Mouse (Mus musculus) erythroid progenitor cell, adult 5-6 weeks (primary cell): ENCODE data around the gene Fuk. TPM values are rescaled to one million over a fixed set of nuclear protein-coding genes. Genes with fewer than 3 reads are reported as not detected.

Experiments used
- total RNA-seq, 2 experiments: library from RNA; stranded (forward) in 1 of 2; stranded (reverse) in 1 of 2; fragments of 150-400 nt in 1 of 2; fragments of 186-747, 209-891 nt in 1 of 2; gene quantifications; 2 replicates each; pipeline versions ENCODE4 v1.2.3 to v1.2.4; 2015 to 2017; ENCODE audit warnings: low replicate concordance in 2 of 2

The Fuk gene
- total RNA-seq, 2 experiments from 2014 or later: 0.42 to 1.4 TPM

Other genes starting within 250 kb of the Fuk start
- not detected in 2 replicates for gene Mtss1l, start 181.0 kb downstream of the Fuk start, total RNA-seq (2015; ENCODE audit: low replicate concordance)
- not detected in 2 replicates for gene Mtss1l, start 181.0 kb downstream of the Fuk start, total RNA-seq (2017; ENCODE audit: low replicate concordance)
- 1.3 TPM in 1 of 2 replicates, not detected in the other for gene Il34, start 96.6 kb downstream of the Fuk start, total RNA-seq (2015; ENCODE audit: low replicate concordance)
- 0.91 TPM in 1 of 2 replicates, not detected in the other for gene Il34, start 96.6 kb downstream of the Fuk start, total RNA-seq (2017; ENCODE audit: low replicate concordance)
- gene Cog4, start 55.9 kb downstream of the Fuk start, total RNA-seq (2015; ENCODE audit: low replicate concordance): 18.9 and 27.4 TPM in 2 replicates
- gene Cog4, start 55.9 kb downstream of the Fuk start, total RNA-seq (2017; ENCODE audit: low replicate concordance): 21.6 and 55.7 TPM in 2 replicates
- gene Sf3b3, start 55.7 kb downstream of the Fuk start, total RNA-seq (2015; ENCODE audit: low replicate concordance): 46.5 and 49.7 TPM in 2 replicates
- 57.1 and 60.3 TPM in 2 replicates for gene Sf3b3, start 55.7 kb downstream of the Fuk start, total RNA-seq (2017; ENCODE audit: low replicate concordance)
- gene St3gal2, start 17.4 kb upstream of the Fuk start, total RNA-seq (2015; ENCODE audit: low replicate concordance): 30.6 and 40.0 TPM in 2 replicates
- gene St3gal2, start 17.4 kb upstream of the Fuk start, total RNA-seq (2017; ENCODE audit: low replicate concordance): 34.0 and 40.6 TPM in 2 replicates
- gene Ddx19a, start 95.3 kb upstream of the Fuk start, total RNA-seq (2015; ENCODE audit: low replicate concordance): 45.4 and 49.9 TPM in 2 replicates
- gene Ddx19a, start 95.3 kb upstream of the Fuk start, total RNA-seq (2017; ENCODE audit: low replicate concordance): 22.5 and 28.8 TPM in 2 replicates
- gene Ddx19b, start 129.3 kb upstream of the Fuk start, total RNA-seq (2015; ENCODE audit: low replicate concordance): 0.72 and 1.7 TPM in 2 replicates
- gene Ddx19b, start 129.3 kb upstream of the Fuk start, total RNA-seq (2017; ENCODE audit: low replicate concordance): 1.8 and 4.6 TPM in 2 replicates
- 56.2 and 58.0 TPM in 2 replicates for gene Aars, start 130.7 kb upstream of the Fuk start, total RNA-seq (2015; ENCODE audit: low replicate concordance)
- 114 and 124 TPM in 2 replicates for gene Aars, start 130.7 kb upstream of the Fuk start, total RNA-seq (2017; ENCODE audit: low replicate concordance)
- 8.4 TPM in 1 of 2 replicates, not detected in the other for gene Exosc6, start 153.9 kb upstream of the Fuk start, total RNA-seq (2015; ENCODE audit: low replicate concordance)
- gene Exosc6, start 153.9 kb upstream of the Fuk start, total RNA-seq (2017; ENCODE audit: low replicate concordance): not detected in 2 replicates
- not detected in 2 replicates for gene Clec18a, start 189.9 kb upstream of the Fuk start, total RNA-seq (2015; ENCODE audit: low replicate concordance)
- gene Clec18a, start 189.9 kb upstream of the Fuk start, total RNA-seq (2017; ENCODE audit: low replicate concordance): not detected in 2 replicates
- 6.8 and 9.6 TPM in 2 replicates for gene Pdpr, start 192.1 kb upstream of the Fuk start, total RNA-seq (2015; ENCODE audit: low replicate concordance)
- gene Pdpr, start 192.1 kb upstream of the Fuk start, total RNA-seq (2017; ENCODE audit: low replicate concordance): 8.1 and 11.0 TPM in 2 replicates